Mouse (Mus musculus): ENCODE data around the gene Spc24.
"Not testable (repeated sequence)": the region's sequence is repeated elsewhere in the genome, so short reads cannot be mapped to it uniquely, and the experiment has no call there.

Spc24 gene

DNA sequence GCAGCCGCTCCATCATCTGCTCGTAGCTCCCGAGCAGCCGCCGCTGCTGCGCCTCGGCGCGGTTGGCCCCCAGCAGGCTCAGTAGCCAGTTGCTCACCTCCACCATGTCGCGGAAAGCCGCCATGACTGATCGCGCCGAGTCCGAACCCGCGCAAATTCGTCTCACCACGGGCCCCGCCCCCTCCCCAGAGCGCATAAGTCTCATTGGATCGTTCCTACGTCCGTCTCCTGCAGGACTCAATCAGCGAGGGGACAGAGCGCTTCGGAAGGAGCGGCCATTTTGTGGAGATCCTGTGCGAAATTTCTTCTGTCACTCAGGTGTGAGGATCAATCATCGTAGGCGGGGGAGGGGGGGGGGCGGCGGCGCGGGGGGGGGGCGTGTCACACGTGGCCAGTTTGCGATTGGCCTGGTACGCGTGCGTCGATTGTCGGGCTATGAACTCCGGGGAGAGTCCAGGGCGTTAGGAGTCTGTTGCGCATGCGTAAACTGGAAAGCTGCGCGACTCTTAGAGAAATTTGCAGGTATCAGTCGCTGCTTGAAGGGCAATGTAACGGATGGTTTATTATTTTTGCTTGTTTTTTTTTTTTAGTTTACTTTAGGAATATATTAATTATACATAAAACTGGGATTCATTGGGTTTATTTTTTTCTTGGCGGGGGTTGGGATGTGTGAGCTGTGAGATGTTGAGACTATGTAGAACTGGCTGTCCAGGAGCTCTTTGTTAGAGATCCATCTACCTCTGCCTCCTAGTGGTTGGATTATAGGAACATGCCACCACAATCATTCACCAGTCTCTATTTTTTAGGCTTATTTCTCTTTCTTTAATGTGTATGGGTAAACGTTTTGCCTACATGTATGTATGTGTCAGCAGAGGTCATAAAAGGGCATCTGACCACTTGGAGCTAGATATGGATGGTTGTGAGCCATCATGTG, at the start of gene Spc24:
Gene Spc24 (minus strand): TSS at position 149 of the 934 bp plus-strand sequence.
- DNase-seq (ENCODE audit: low read depth, low spot score): peak; percentile 96

GRCm38 (mm10) chr9:21808561-21808960, 48.5 kb upstream of the Spc24 start:
- DNase-seq (ENCODE audit: low read depth, low spot score): no peak

DNA sequence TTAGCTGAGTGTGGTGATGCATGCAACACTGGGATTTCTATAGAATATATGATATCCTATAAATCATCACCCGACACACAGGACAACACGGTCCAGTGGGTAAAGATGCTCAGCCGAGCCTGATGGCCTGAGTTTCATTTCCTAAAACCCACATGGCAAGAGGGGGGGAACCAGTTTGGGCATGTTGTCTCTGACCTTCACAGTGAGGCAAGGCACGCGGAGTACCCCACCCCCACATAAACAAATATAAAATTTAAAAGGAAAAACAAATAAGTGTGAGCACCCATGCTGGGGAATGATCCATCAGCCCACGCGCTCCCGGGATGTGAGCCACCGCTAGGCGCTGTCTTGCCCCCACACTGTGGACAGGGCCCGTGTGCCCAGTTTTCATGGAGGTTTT, 46.9 kb upstream of the Spc24 start:
- no peak for DNase-seq (ENCODE audit: low read depth, low spot score)

DNA sequence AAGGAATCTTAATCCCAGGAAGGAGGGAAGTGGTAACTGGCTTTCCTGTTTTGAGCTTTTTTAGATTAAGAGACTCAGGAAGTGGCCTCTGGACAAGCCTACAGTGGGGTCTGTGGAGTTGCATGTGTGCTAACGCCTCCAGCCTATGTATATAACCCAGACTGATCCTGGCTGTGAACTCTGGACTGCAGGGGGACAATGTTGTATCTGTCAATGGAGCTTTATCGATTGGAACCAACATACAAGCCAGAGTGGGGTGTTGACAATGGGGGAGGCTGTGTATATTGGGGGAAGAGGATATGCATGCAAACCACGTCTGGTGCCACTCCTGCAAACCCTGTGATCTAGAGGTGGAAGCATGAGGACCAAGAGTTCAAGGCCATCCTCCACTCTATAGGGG, 46.3 kb upstream of the Spc24 start:
- no peak for DNase-seq (ENCODE audit: low read depth, low spot score)

DNA sequence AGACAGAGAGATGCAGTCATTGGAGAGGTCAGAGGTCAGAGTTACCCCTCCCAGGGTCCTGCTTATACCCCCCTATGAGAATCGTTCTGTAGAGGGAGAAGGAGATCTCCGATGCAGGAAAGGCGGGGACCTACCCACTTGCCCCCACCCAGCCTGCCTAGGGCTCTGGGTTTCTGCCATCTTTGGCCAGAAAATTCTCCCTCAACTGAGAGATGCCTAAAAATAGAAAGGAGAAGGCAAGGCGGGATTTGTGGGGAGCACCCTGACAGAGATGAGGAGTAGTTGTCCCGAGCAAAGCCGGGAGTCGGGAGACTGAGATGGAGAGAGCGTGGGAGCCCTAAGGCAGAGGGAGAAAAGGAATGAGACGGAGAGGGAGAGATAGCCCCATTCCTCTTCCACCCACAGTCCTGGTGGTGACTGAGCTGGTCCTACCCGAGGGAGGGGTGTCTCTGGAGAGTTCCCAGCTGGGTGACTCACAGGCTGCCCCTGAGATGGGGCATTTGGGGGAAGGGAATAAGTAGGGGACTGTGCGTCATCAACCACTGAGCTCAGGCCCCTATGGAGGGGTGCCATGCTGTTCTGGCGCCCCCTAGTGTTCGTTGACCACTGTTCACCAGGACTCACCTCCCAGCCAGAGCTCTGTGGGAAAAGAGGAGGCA, 44.0 kb upstream of the Spc24 start:
- peak; percentile 70 for DNase-seq (ENCODE audit: low read depth, low spot score)

DNA sequence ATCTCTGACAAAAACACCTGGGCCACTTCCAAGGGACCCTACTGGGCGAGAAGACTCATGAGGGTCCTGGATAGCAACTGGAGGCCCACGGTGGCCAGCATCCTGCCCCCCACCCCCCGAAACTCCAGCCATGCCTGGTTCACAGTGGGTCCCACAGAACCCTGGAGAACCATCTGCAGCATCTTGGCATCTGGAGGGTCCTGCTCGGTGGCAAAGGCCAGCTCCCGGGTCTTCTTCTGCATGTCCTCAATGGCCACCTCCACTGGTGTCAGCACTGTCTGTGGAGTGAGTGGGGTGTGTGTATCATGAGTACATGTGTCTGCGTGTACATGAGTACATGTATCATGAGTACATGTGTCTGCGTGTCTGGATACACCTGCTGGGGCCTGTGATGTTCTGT, 41.5 kb upstream of the Spc24 start:
- DNase-seq (ENCODE audit: low read depth, low spot score): no peak

DNA sequence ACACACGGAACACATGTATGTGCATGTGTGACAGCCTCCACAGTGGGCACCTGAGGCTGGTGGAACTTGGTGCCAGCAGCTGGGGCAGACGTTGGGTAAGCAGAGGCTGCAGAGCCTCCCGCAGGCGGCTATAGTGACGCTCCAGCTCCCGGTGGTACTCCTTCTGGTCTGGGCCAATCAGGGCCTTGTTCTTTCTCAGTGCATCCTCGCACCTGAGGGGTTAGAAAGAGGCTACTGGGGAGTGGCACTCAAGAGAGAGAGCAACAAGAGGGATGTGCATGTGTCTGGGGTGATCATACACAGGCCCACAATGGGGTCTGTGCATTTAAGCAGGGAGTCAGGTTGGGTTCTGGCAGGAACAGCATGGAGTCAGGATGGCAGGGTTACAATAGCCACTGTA, 41.0 kb upstream of the Spc24 start:
- no peak for DNase-seq (ENCODE audit: low read depth, low spot score)

GRCm38 (mm10) chr9:21799010-21799350, 38.9 kb upstream of the Spc24 start:
- no peak for DNase-seq (ENCODE audit: low read depth, low spot score)

DNA sequence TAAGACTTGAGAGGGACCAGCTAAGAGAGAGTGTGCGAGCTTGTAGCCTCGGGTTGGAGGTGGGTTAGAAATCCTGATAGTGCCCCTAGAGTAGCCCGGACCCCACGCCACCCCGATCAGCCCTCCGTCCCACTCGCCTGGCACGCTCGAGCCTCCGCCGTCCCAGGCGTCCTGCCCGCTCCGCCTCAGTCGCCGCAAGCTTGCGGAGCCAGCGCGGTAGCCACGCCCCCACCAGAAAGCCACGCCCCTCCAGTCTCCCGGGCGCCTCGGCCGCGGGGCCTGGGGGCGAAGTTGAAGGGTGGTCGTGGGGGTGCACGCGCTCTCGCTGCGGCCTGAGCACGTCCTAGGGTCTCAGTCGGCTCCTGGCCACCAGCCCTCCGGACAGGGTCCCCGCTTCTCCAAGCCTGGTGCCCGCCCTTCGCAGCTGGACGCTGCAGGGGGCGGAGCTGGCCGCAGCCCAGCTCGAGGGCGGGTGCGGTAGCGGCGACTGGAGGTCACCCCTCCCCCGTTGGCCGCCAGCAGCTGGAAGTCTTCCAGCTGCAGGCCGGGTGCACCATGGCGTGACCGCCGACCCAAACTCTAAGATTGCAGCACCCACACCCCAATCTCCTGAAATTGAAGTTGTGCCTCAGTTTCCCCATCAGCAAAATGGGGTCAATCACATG, 38.4 kb upstream of the Spc24 start, which contains the start of gene Kank2:
Gene Kank2 (minus strand): TSS at position 400 of the 665 bp plus-strand sequence.
- peak; percentile 76 for DNase-seq (ENCODE audit: low read depth, low spot score)

DNA sequence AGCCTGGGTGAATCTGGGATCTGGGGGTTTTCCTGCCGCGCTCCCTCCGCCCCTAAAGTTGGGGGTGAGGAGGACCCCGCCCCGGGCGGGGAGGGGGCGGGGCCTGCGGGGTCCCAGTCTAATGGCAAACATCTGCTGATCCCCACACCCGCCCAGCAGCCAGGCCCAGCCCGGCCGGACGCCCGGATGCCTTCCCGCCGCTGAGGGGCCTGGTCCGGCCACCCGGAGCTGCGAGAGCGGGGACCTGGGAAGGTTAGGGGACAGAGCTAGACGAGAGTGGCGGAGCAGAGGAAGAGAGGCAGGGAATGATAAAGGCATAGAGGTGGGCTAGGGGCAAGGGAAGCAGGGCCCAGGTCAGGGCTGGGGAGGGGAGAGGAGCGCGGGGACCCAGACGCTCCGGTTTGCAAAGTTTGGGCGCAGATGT, 37.8 kb upstream of the Spc24 start:
- peak; percentile 61 for DNase-seq (ENCODE audit: low read depth, low spot score)

DNA sequence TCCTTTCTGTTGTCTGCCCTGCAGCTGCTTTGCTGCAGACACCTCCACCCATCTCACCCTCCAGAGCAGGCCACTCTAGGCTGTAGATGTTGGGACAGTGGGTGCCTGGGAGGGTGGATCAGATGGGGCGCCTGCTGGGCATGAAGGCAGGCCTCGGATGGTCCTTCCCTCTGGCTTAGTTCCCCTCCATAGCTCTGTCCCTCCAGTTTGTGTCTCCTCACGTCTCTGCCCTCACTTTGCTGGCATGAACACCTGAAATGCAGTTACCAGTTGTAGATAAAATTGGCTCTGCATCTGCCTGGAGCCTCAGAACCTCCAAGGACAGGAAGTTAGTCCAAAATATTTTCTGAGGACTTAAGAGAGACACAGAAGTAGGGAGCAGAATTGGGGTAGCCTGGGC, 36.8 kb upstream of the Spc24 start:
- DNase-seq (ENCODE audit: low read depth, low spot score): no peak

- DNase-seq (ENCODE audit: low read depth, low spot score): no peak
These were observed 36.2 kb upstream of the Spc24 start for GRCm38 (mm10) chr9:21796259-21796658.

DNA sequence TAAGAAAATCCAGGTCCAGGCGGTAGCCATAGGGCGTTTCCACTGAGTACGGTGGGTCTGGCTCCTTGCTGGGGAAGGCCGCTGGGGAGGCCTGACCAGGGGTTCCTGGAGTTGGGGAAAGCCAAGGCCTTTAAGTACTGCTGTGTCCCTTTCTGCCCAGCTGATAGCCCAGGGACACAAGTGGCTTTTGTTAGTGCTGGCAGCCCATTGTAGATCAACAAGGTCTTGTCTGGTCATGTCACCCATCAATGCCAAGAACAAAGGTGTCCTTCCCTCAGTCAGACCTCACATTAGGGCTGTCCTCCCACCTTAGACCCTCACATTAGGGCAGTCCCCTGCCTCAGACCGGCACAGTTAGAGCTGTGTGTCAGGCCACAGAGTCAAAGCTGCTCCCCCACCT, 35.5 kb upstream of the Spc24 start:
- DNase-seq (ENCODE audit: low read depth, low spot score): no peak

DNA sequence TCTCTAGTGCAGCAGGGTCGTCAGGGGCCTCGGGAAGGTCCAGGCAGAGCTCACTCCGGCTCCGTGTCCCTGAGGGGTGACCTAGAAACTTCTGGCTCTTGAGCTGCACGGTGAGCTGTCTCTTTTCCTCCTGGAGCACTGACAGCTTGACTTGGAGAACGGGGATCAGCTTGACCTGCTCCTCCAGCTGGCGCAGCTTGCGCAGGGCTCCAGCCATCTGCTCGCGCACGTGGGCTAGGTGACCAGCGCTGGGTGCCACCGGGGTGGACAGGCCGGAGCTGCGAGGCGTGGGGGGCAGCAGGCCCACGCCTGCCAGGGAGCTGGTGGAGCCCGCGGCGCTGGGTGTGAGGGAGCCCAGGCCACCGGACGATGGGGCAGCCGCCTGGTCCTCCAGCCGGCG, 34.8 kb upstream of the Spc24 start:
- DNase-seq (ENCODE audit: low read depth, low spot score): no peak

- DNase-seq (ENCODE audit: low read depth, low spot score): no peak
These were observed 34.3 kb upstream of the Spc24 start for GRCm38 (mm10) chr9:21794344-21794834.

- not testable (repeated sequence) for DNase-seq (ENCODE audit: low read depth, low spot score)
These were observed 33.4 kb upstream of the Spc24 start for GRCm38 (mm10) chr9:21793507-21793906.

- DNase-seq (ENCODE audit: low read depth, low spot score): no peak
These were observed 32.5 kb upstream of the Spc24 start for GRCm38 (mm10) chr9:21792644-21793043.

GRCm38 (mm10) chr9:21791861-21792260, 31.8 kb upstream of the Spc24 start:
- no peak for DNase-seq (ENCODE audit: low read depth, low spot score)

GRCm38 (mm10) chr9:21788234-21788633, 28.1 kb upstream of the Spc24 start:
- DNase-seq (ENCODE audit: low read depth, low spot score): no peak

- no peak for DNase-seq (ENCODE audit: low read depth, low spot score)
These were observed 27.6 kb upstream of the Spc24 start for GRCm38 (mm10) chr9:21787654-21788053.

GRCm38 (mm10) chr9:21786906-21787305, 26.8 kb upstream of the Spc24 start:
- DNase-seq (ENCODE audit: low read depth, low spot score): peak; percentile 51

- DNase-seq (ENCODE audit: low read depth, low spot score): not testable (repeated sequence)
These were observed 26.2 kb upstream of the Spc24 start for GRCm38 (mm10) chr9:21786309-21786708.
